Mouse (Mus musculus) MEL (cell line): ENCODE results near the gene Itga9.

ENCODE experiments used
- CTCF ChIP-seq, 3 experiments: IDR thresholded peaks in 2 of 3; conservative IDR thresholded peaks in 1 of 3; 2 replicates each; pipeline ENCODE4 v1.5.1; 2011 to 2012; ENCODE audit warnings: low read length in 3 of 3, low read depth in 2 of 3, mild to moderate bottlenecking in 2 of 3, improper control_type of control experiment in 1 of 3, inconsistent platforms in 1 of 3, mixed read lengths in 1 of 3, moderate library complexity in 1 of 3; ENCODE audit not compliant: control insufficient read depth in 1 of 3, insufficient read depth in 1 of 3, poor library complexity in 1 of 3, severe bottlenecking in 1 of 3
- MXI1 ChIP-seq: IDR thresholded peaks from 2 replicates; pipeline ENCODE4 v1.6.1; 2011; ENCODE audit warnings: mild to moderate bottlenecking, low read depth, low read length, improper control_type of control experiment
- POLR2A ChIP-seq, 2 experiments: IDR thresholded peaks; 2 replicates each; pipeline ENCODE4 v1.6.1; 2011 to 2012; ENCODE audit warnings: low read length in 2 of 2, mild to moderate bottlenecking in 2 of 2, control low read depth in 1 of 2, improper control_type of control experiment in 1 of 2, low read depth in 1 of 2, moderate library complexity in 1 of 2; ENCODE audit not compliant: control insufficient read depth in 1 of 2, insufficient read depth in 1 of 2, poor library complexity in 1 of 2
- POLR2AphosphoS2 ChIP-seq: IDR thresholded peaks from 2 replicates; pipeline ENCODE4 v1.6.1; 2011; ENCODE audit warnings: low read length, improper control_type of control experiment
- ZNF384 ChIP-seq: IDR thresholded peaks from 2 replicates; pipeline ENCODE4 v1.6.1; 2012; ENCODE audit warnings: low read depth, mild to moderate bottlenecking, inconsistent platforms, low read length, improper control_type of control experiment

- TF ChIP-seq CTCF (IDR thresholded peaks at IDR 0.05 in 2 of 3, conservative IDR thresholded peaks at IDR 0.05 in 1 of 3; ENCODE audit: control insufficient read depth in 1 of 3, insufficient read depth in 1 of 3, low read depth in 2 of 3, low read length in 3 of 3, poor library complexity in 1 of 3, severe bottlenecking in 1 of 3) (no peak), POLR2AphosphoS2 (no peak), ZNF384 (no peak), MXI1 (no peak), POLR2A (IDR thresholded peaks at IDR 0.05; ENCODE audit: control insufficient read depth in 1 of 2, insufficient read depth in 1 of 2, low read depth in 1 of 2, low read length in 2 of 2, poor library complexity in 1 of 2) (no peak)
Measured at GRCm38 (mm10) chr9:118663938-118664337, 57.4 kb downstream of the Itga9 start.
